Mouse (Mus musculus) embryonic stem cell, embryonic (primary cell): ENCODE results near the gene Epb41l4b.

Source experiments
- CTCF ChIA-PET, 4 experiments: fragments of 300-600 bp in 2 of 4; fragments of 350-600 bp in 2 of 4; sonication (Branson Sonifier 250); formaldehyde crosslinking; loops; one replicate each; lab custom pipeline; 2022; ENCODE audit warnings: inconsistent platforms in 2 of 4; lab: Charles Lee
- POLR2A ChIA-PET, 4 experiments: fragments of 300-600 bp in 2 of 4; fragments of 350-600 bp in 2 of 4; sonication (Branson Sonifier 250); formaldehyde crosslinking; loops; one replicate each; lab custom pipeline; 2022; ENCODE audit warnings: antibody characterized with exemption in 4 of 4, inconsistent platforms in 1 of 4; lab: Charles Lee

Epb41l4b gene

GRCm38 (mm10) chr4:57143026-57143937 is at the start of gene Epb41l4b:
Gene Epb41l4b (minus strand): TSS chr4:57143437.
- ChIA-PET CTCF (interaction anchor here in 1 of 4 experiments (0.8 to 2.9 kb wide), 4 partner anchors 11 to 126 kb away, joined by 3 to 10 read pairs (median 4); no protein-coding TSS in a partner anchor), POLR2A (interaction anchor here in 2 of 4 experiments (0.7 to 1.8 kb wide), 7 partner anchors 10 to 120 kb away, joined by 3 to 5 read pairs (median 3); no protein-coding TSS in a partner anchor)

GRCm38 (mm10) chr4:57191543-57192283 is 48.5 kb upstream of the Epb41l4b start:
- POLR2A ChIA-PET: interaction anchor here in 1 of 4 experiments (1.2 kb wide), 1 partner anchor 16 kb away, joined by 3 read pairs; no protein-coding TSS in a partner anchor
- CTCF ChIA-PET: no interaction called here

GRCm38 (mm10) chr4:57189881-57190280 is 46.6 kb upstream of the Epb41l4b start:
- POLR2A ChIA-PET: no interaction called here
- CTCF ChIA-PET: no interaction called here

GRCm38 (mm10) chr4:57186035-57186434 is 42.8 kb upstream of the Epb41l4b start:
- CTCF ChIA-PET: interaction anchor here in 2 of 4 experiments (0.6 to 0.8 kb wide), 3 partner anchors 10 to 144 kb away, joined by 3 to 4 read pairs (median 3); no protein-coding TSS in a partner anchor
- POLR2A ChIA-PET: interaction anchor here (0.6 to 1.2 kb wide), 9 partner anchors 9 to 242 kb away, joined by 3 to 4 read pairs (median 3); no protein-coding TSS in a partner anchor

GRCm38 (mm10) chr4:57185462-57185861 is 42.2 kb upstream of the Epb41l4b start:
- CTCF ChIA-PET: interaction anchor here in 2 of 4 experiments (0.6 to 0.8 kb wide), 4 partner anchors 9 to 549 kb away, joined by 3 to 6 read pairs (median 4); no protein-coding TSS in a partner anchor
- POLR2A ChIA-PET: interaction anchor here (0.6 to 1.2 kb wide), 9 partner anchors 10 to 429 kb away, joined by 3 to 7 read pairs (median 3); no protein-coding TSS in a partner anchor

- POLR2A ChIA-PET: no interaction called here
- CTCF ChIA-PET: interaction anchor here in 2 of 4 experiments (1.2 to 1.9 kb wide), 2 partner anchors 162 to 166 kb away, joined by 4 to 7 read pairs; no protein-coding TSS in a partner anchor
Measured at GRCm38 (mm10) chr4:57183493-57183892, 40.3 kb upstream of the Epb41l4b start.

GRCm38 (mm10) chr4:57181538-57181937 is 38.3 kb upstream of the Epb41l4b start:
- POLR2A ChIA-PET: interaction anchor here in 3 of 4 experiments (0.5 to 1.3 kb wide), 7 partner anchors 12 to 165 kb away, joined by 3 to 4 read pairs (median 3); no protein-coding TSS in a partner anchor
- CTCF ChIA-PET: interaction anchor here (0.5 to 2.1 kb wide), 13 partner anchors 21 to 252 kb away, joined by 3 to 16 read pairs (median 4); no protein-coding TSS in a partner anchor

GRCm38 (mm10) chr4:57178881-57179280 is 35.6 kb upstream of the Epb41l4b start:
- CTCF ChIA-PET: interaction anchor here in 2 of 4 experiments (0.6 kb wide), 3 partner anchors 14 to 115 kb away, joined by 3 to 5 read pairs (median 3); no protein-coding TSS in a partner anchor
- POLR2A ChIA-PET: interaction anchor here in 3 of 4 experiments (0.6 to 2.6 kb wide), 6 partner anchors 13 to 97 kb away, joined by 4 to 11 read pairs (median 9); no protein-coding TSS in a partner anchor

GRCm38 (mm10) chr4:57175329-57175728 is 32.1 kb upstream of the Epb41l4b start:
- POLR2A ChIA-PET: interaction anchor here in 3 of 4 experiments (0.6 to 1.8 kb wide), 10 partner anchors 10 to 100 kb away, joined by 3 to 10 read pairs (median 4); no protein-coding TSS in a partner anchor
- CTCF ChIA-PET: interaction anchor here in 2 of 4 experiments (1.1 to 1.6 kb wide), 2 partner anchors 9 to 11 kb away, joined by 3 to 5 read pairs; no protein-coding TSS in a partner anchor

GRCm38 (mm10) chr4:57172861-57173260 is 29.6 kb upstream of the Epb41l4b start:
- ChIA-PET POLR2A (interaction anchor here in 1 of 4 experiments (1.5 kb wide), 1 partner anchor 7 kb away, joined by 3 read pairs; no protein-coding TSS in a partner anchor), CTCF (no interaction called here)

GRCm38 (mm10) chr4:57171817-57172216 is 28.6 kb upstream of the Epb41l4b start:
- ChIA-PET POLR2A (no interaction called here), CTCF (no interaction called here)

GRCm38 (mm10) chr4:57168680-57169079 is 25.4 kb upstream of the Epb41l4b start:
- POLR2A ChIA-PET: no interaction called here

GRCm38 (mm10) chr4:57168277-57168676 is 25.0 kb upstream of the Epb41l4b start:
- CTCF ChIA-PET: interaction anchor here in 2 of 4 experiments (0.7 to 1.0 kb wide), 2 partner anchors 12 to 1202 kb away, joined by 3 read pairs; no protein-coding TSS in a partner anchor
- POLR2A ChIA-PET: no interaction called here

More at GRCm38 (mm10) chr4:57168680-57169079, 25.4 kb upstream of the Epb41l4b start:
- CTCF ChIA-PET: interaction anchor here in 2 of 4 experiments (0.7 to 1.0 kb wide), 2 partner anchors 11 to 1201 kb away, joined by 3 read pairs; no protein-coding TSS in a partner anchor

- ChIA-PET POLR2A (no interaction called here), CTCF (interaction anchor here in 2 of 4 experiments (0.6 to 1.8 kb wide), 2 partner anchors 9 to 154 kb away, joined by 5 to 6 read pairs; no protein-coding TSS in a partner anchor)
Measured at GRCm38 (mm10) chr4:57166922-57167870, 24.0 kb upstream of the Epb41l4b start.

- ChIA-PET CTCF (interaction anchor here in 2 of 4 experiments (0.8 to 1.8 kb wide), 5 partner anchors 11 to 148 kb away, joined by 3 to 5 read pairs (median 3); no protein-coding TSS in a partner anchor), POLR2A (interaction anchor here in 3 of 4 experiments (0.6 to 1.9 kb wide), 22 partner anchors 8 to 680 kb away, joined by 3 to 11 read pairs (median 4); no protein-coding TSS in a partner anchor)
Measured at GRCm38 (mm10) chr4:57165654-57166053, 22.4 kb upstream of the Epb41l4b start.

GRCm38 (mm10) chr4:57164578-57165210 is 21.5 kb upstream of the Epb41l4b start:
- ChIA-PET POLR2A (interaction anchor here in 3 of 4 experiments (0.7 to 1.9 kb wide), 19 partner anchors 9 to 299 kb away, joined by 3 to 10 read pairs (median 4); no protein-coding TSS in a partner anchor), CTCF (interaction anchor here in 3 of 4 experiments (0.5 to 1.3 kb wide), 4 partner anchors 11 to 1977 kb away, joined by 3 to 4 read pairs (median 3); no protein-coding TSS in a partner anchor)
